Comparison of ENCODE assay signal across 10 mouse cellular contexts in the genomic region with DNA sequence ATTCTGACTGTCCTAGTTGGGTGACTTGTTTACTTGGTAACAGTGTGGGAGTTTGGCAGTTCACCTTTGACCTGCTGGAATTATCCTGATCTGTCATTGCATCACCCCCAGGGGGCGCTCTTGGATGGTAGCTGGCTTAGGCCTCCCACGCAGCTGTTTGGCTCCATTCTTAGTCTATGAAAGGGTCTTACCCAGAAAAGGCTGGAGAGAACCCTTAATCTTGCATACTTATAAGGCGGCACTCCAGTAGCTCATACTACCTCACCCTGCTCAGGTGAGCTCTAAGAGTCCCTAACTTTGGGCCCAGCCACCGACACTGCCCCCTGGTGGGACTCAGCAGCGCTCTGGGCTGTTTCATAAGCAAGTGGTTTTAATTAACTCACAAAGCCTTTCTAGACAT. TPM values are rescaled to one million over a fixed set of nuclear protein-coding genes. Genes with fewer than 3 reads are reported as not detected.
DNase-seq lines count a peak whose midpoint lies in the region; ATAC-seq and TF ChIP-seq lines count a peak whose summit lies in the region.
"Had no signal": no experiment of that assay in that cellular context is flagged by ENCODE, and none has a peak within 500 bp of the region (broad histone marks: within the 10 kb centered on the region; RNA-seq: fewer than 3 reads in every experiment).

No protein-coding gene starts in this region.

- 57% methylated on average over 5 of the region's 5 CpGs for WGBS in limb, embryonic 13.5 days

- H3K9ac ChIP-seq in limb, embryonic 13.5 days = no peak overlapping the region
- H3K9ac ChIP-seq: embryonic facial prominence, embryonic 12.5 days had no signal

- peaks cover 4% of the 10 kb centered on the region for H3K4me1 ChIP-seq in testis, adult 2 months (ENCODE audit: control insufficient read depth, insufficient read depth, low read length)
- H3K4me1 ChIP-seq in brown adipose tissue, adult 24 weeks (ENCODE audit: control insufficient read depth, insufficient read depth, insufficient read length, low read length) = peaks cover 15% of the 10 kb centered on the region
- H3K4me1 ChIP-seq in limb, embryonic 13.5 days = peaks cover 24% of the 10 kb centered on the region

- intact Hi-C loops in gastrocnemius, postnatal 14 days (cut with DNase I; ENCODE audit: low total_unique reads) = loop anchor here (5.0 kb wide), 1 partner anchor 188 kb away; no protein-coding TSS in a partner anchor

- no peak overlapping the region for H3K4me3 ChIP-seq in testis, adult 2 months (ENCODE audit: control insufficient read depth, low read depth, low read length)
- H3K4me3 ChIP-seq in brown adipose tissue, adult 24 weeks (ENCODE audit: insufficient read depth, low read depth, low read length) = no peak overlapping the region
- no peak overlapping the region for H3K4me3 ChIP-seq in limb, embryonic 13.5 days
- H3K4me3 ChIP-seq: embryonic facial prominence, embryonic 12.5 days had no signal

- ATAC-seq in limb, embryonic 13.5 days (ENCODE audit: low FRiP score, low read depth) = 0 out of 2 replicates have a peak, but pooled peaks have one; percentile 12
- ATAC-seq in monocyte, adult 5-6 weeks (replicated peaks; ENCODE audit: insufficient number of reproducible peaks, low FRiP score, low TSS enrichment, poor library complexity, severe bottlenecking) = no peak

- TF ChIP-seq CTCF in testis, adult 2 months (IDR thresholded peaks at IDR 0.05; ENCODE audit: control insufficient read depth, insufficient read depth, insufficient replicate concordance, low read depth, low read length) = peak; percentile 48; the same call in 1 of the 2 replicates

- TF ChIP-seq POLR2A in testis, adult 2 months (IDR thresholded peaks at IDR 0.05; ENCODE audit: control insufficient read depth, low read depth, low read length) = no peak

- H3K4me2 ChIP-seq in limb, embryonic 13.5 days (replicated peaks) = no peak overlapping the region
- H3K4me2 ChIP-seq: embryonic facial prominence, embryonic 12.5 days had no signal

- no peaks in the 10 kb centered on the region; the same call in 1 of the 2 replicates for H3K36me3 ChIP-seq in testis, adult 2 months (ENCODE audit: control insufficient read depth, insufficient read depth, low read length)
- H3K36me3 ChIP-seq in limb, embryonic 13.5 days = peaks cover 73% of the 10 kb centered on the region
- H3K36me3 ChIP-seq in splenic B cell, adult 2 months (ENCODE audit: control insufficient read depth, insufficient read depth, low read length, poor library complexity, severe bottlenecking) = peaks cover 2% of the 10 kb centered on the region; the same call in 1 of the 2 replicates

- H3K9me3 ChIP-seq in limb, embryonic 13.5 days = no peaks in the 10 kb centered on the region
- H3K9me3 ChIP-seq: embryonic facial prominence, embryonic 12.5 days had no signal

- peak; percentile 42 for DNase-seq in gastrocnemius, postnatal 14 days
- DNase-seq in gastrocnemius, postnatal 25 days = no peak
- no peak for DNase-seq in testis, postnatal 14 days (ENCODE audit: low spot score)
- DNase-seq in splenic B cell, adult 2 months (ENCODE audit: low read depth, low spot score) = peak; percentile 66

- H3K27me3 ChIP-seq in testis, adult 2 months (ENCODE audit: control insufficient read depth, insufficient read depth, low read length) = no peaks in the 10 kb centered on the region
- no peaks in the 10 kb centered on the region for H3K27me3 ChIP-seq in limb, embryonic 13.5 days
- H3K27me3 ChIP-seq in splenic B cell, adult 2 months (ENCODE audit: control insufficient read depth, insufficient read depth, low read length, poor library complexity, severe bottlenecking) = no peaks in the 10 kb centered on the region
- H3K27me3 ChIP-seq: embryonic facial prominence, embryonic 12.5 days had no signal

- H3K27ac ChIP-seq in testis, adult 2 months (ENCODE audit: control insufficient read depth, insufficient read depth, low read depth, low read length) = no peak overlapping the region
- H3K27ac ChIP-seq in brown adipose tissue, adult 24 weeks (replicated peaks; ENCODE audit: low read depth, low read length) = 0 out of 2 replicates have a peak overlapping the region, but pooled peaks have one; percentile 5
- H3K27ac ChIP-seq in limb, embryonic 13.5 days = no peak overlapping the region
- H3K27ac ChIP-seq: embryonic facial prominence, embryonic 12.5 days had no signal

RNA-seq across cellular contexts. Expression of a gene that starts 5.3 kb away (rescaled TPM):
- 1 to 10 TPM; 4.7 to 4.9 TPM for total RNA-seq in gastrocnemius, postnatal 14 days (2021)
- 1 to 10 TPM; 4.8 to 5.3 TPM for total RNA-seq in gastrocnemius, postnatal 25 days (2021)
- 3.8 and 4.4 TPM in 2 replicates for polyA plus RNA-seq in testis, adult 2 months (2012; rRNA removed)
- 2.7 and 3.3 TPM in 2 replicates for polyA plus RNA-seq in brown adipose tissue, adult 24 weeks (2012; ENCODE audit: insufficient read depth, insufficient read length, missing spikeins)
- polyA plus RNA-seq in limb, embryonic 13.5 days (2015; fragmentation: Nextera tagmentation; extraction: Ambion mirVana) = 3.9 and 4.0 TPM in 2 replicates
- 4.8 to 9.7 TPM (median 6.3 TPM) in 3 replicates for total RNA-seq in monocyte, adult 5-6 weeks (2017)

RNA-seq across cellular contexts. Expression of a gene that starts 6.9 kb away (rescaled TPM):
- under 1 TPM; 0.47 to 0.80 TPM for total RNA-seq in gastrocnemius, postnatal 14 days (2021)
- under 1 TPM; 0.20 to 0.62 TPM for total RNA-seq in gastrocnemius, postnatal 25 days (2021)
- 0.37 and 0.57 TPM in 2 replicates for polyA plus RNA-seq in testis, adult 2 months (2012; rRNA removed)
- 1.5 TPM in 2 replicates for polyA plus RNA-seq in brown adipose tissue, adult 24 weeks (2012; ENCODE audit: insufficient read depth, insufficient read length, missing spikeins)
- polyA plus RNA-seq in limb, embryonic 13.5 days (2015; fragmentation: Nextera tagmentation; extraction: Ambion mirVana) = 0.54 and 0.71 TPM in 2 replicates
- not detected in 3 replicates for total RNA-seq in monocyte, adult 5-6 weeks (2017)

RNA-seq across cellular contexts. Expression of a gene that starts 14.9 kb away (rescaled TPM):
- total RNA-seq in gastrocnemius, postnatal 14 days (2021) = under 1 TPM in 1 of 2 experiments, not detected in 1; 0.16 TPM
- under 1 TPM; 0.05 to 0.08 TPM for total RNA-seq in gastrocnemius, postnatal 25 days (2021)
- 0.07 TPM in 2 replicates for polyA plus RNA-seq in testis, adult 2 months (2012; rRNA removed)
- polyA plus RNA-seq in brown adipose tissue, adult 24 weeks (2012; ENCODE audit: insufficient read depth, insufficient read length, missing spikeins) = not detected in 2 replicates
- not detected in 2 replicates for polyA plus RNA-seq in limb, embryonic 13.5 days (2015; fragmentation: Nextera tagmentation; extraction: Ambion mirVana)
- not detected in 3 replicates for total RNA-seq in monocyte, adult 5-6 weeks (2017)
- polyA plus RNA-seq: embryonic facial prominence, embryonic 12.5 days; lung, embryonic 16.5 days had no signal

RNA-seq across cellular contexts. Expression of a gene that starts 14.9 kb away (rescaled TPM):
- total RNA-seq in gastrocnemius, postnatal 14 days (2021) = under 1 TPM; 0.24 to 0.51 TPM
- not detected for total RNA-seq in gastrocnemius, postnatal 25 days (2021)
- polyA plus RNA-seq in testis, adult 2 months (2012; rRNA removed) = not detected in 2 replicates
- not detected in 2 replicates for polyA plus RNA-seq in brown adipose tissue, adult 24 weeks (2012; ENCODE audit: insufficient read depth, insufficient read length, missing spikeins)
- not detected in 2 replicates for polyA plus RNA-seq in limb, embryonic 13.5 days (2015; fragmentation: Nextera tagmentation; extraction: Ambion mirVana)
- total RNA-seq in monocyte, adult 5-6 weeks (2017) = not detected in 3 replicates
- polyA plus RNA-seq: embryonic facial prominence, embryonic 12.5 days; lung, embryonic 16.5 days had no signal

RNA-seq across cellular contexts. Expression of a gene that starts 20.4 kb away (rescaled TPM):
- total RNA-seq in gastrocnemius, postnatal 14 days (2021) = not detected
- total RNA-seq in gastrocnemius, postnatal 25 days (2021) = not detected
- not detected in 2 replicates for polyA plus RNA-seq in testis, adult 2 months (2012; rRNA removed)
- polyA plus RNA-seq in brown adipose tissue, adult 24 weeks (2012; ENCODE audit: insufficient read depth, insufficient read length, missing spikeins) = not detected in 2 replicates
- 0.70 and 1.8 TPM in 2 replicates for polyA plus RNA-seq in limb, embryonic 13.5 days (2015; fragmentation: Nextera tagmentation; extraction: Ambion mirVana)
- total RNA-seq in monocyte, adult 5-6 weeks (2017) = not detected in 3 replicates
- polyA plus RNA-seq: lung, embryonic 16.5 days had no signal

Comparison
In these comparisons a context has a peak if more than half of its experiments do, and no peak if none do; other contexts are left out.
1. DNase-seq: peak in gastrocnemius, postnatal 14 days (single experiment) and splenic B cell, adult 2 months (single experiment); none in gastrocnemius, postnatal 25 days (single experiment) and testis, postnatal 14 days (single experiment).